Mouse (Mus musculus) liver, adult 10 weeks (tissue): ENCODE data around the gene Harbi1. TPM values are rescaled to one million over a fixed set of nuclear protein-coding genes. Genes with fewer than 3 reads are reported as not detected.

Experiments
- polyA plus RNA-seq: library from polyadenylated mRNA; stranded (reverse); fragments of 350-450 nt; fragmentation: Illumina TruSeq; extraction: RNeasy Lipid Tissue Mini Kit (QIAGEN cat#74804); gene quantifications from one replicate; pipeline ENCODE4 v1.2.3, GENCODE M21; 2014; ENCODE audit warnings: low read depth, low replicate concordance

The Harbi1 gene
- polyA plus RNA-seq, result 19.9 TPM

DNA sequence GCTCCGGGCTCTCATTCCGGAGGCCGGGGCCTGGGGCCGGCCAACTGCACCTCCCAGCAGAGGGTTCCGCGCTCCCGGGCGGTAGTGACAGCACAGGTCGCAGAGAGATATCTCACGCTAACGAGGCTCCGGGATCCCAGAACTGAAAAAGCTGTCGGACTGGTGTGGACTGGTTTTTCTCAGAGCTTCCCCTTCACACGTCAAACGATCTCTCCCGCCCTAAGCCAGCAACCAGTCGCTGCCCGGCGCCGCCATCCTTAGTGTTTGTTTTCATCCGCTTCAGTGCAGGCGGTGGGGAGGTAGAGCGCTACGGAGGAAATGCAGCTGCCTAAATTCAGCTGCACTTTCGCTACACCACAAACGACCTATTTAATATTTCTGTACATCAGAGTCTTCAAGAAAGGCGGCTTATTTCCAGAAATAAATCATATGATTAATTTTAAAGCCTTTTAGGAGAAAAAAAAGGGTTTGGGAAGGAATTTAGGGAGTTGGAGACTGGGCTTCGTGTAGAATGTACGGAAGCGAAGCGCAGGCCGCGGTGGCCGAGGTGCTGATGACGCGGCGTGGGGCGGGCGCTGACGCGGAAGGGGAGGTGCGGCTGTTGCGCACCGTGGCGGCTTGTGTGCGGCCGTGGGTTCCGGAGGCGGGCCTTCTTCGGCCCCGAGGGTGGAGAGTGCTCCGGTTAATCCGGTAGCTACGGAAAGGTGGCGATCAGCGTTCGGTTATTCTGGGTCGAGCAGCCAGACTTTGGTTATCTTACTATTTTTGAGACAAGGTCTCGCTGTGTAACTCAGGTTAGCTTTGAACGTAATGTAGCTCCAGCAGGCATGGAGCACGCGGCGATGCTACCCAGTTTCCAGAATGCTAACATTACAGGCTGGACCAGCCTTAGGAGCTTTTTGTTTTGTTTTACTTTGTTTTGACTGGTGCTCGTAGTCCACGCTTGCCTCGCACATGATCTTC lies at the start of gene Harbi1, which contains the start of gene Atg13:
Gene Harbi1, plus strand, starts transcription at position 581 of the 963 bp plus-strand sequence.
Gene Atg13, minus strand, starts transcription at position 305 of the 963 bp plus-strand sequence.

GRCm38 (mm10) chr2:91729971-91730821 lies 19.5 kb downstream of the Harbi1 start, which contains the start of gene Ambra1:
Gene Ambra1 (plus strand): TSS chr2:91730134.

Other genes with a start within 250 kb of the Harbi1 start
- gene Ckap5, start 184.1 kb upstream of the Harbi1 start, polyA plus RNA-seq, result 6.8 TPM
- 407 TPM for gene F2, start 74.4 kb upstream of the Harbi1 start, polyA plus RNA-seq
- 1.0 TPM for gene Zfp408, start 61.1 kb upstream of the Harbi1 start, polyA plus RNA-seq
- gene Arhgap1, start 61.0 kb upstream of the Harbi1 start, polyA plus RNA-seq, result 4.8 TPM
- 14.6 TPM for gene Atg13, start 276 bp upstream of the Harbi1 start, polyA plus RNA-seq
- 2.9 TPM for gene Ambra1, start 19.3 kb downstream of the Harbi1 start, polyA plus RNA-seq
- gene Chrm4, start 216.4 kb downstream of the Harbi1 start, polyA plus RNA-seq, result not detected
- gene Mdk, start 221.4 kb downstream of the Harbi1 start, polyA plus RNA-seq, result not detected
- gene Gm9821, start 234.9 kb downstream of the Harbi1 start, polyA plus RNA-seq, result not detected